Mouse (Mus musculus) embryonic facial prominence, embryonic 11.5 days (tissue): ENCODE data around the gene Cad. TPM values are rescaled to one million over a fixed set of nuclear protein-coding genes. Genes with fewer than 3 reads are reported as not detected.

Source experiments
- polyA plus RNA-seq: library from polyadenylated mRNA; unstranded; fragments of >200 nt; fragmentation: Nextera tagmentation; extraction: Ambion mirVana; gene quantifications from 2 replicates; pipeline ENCODE4 v1.2.1, GENCODE M21; 2014

The Cad gene
- polyA plus RNA-seq, 1 experiment from 2014 or later: 21.3 TPM

Other genes with a start within 250 kb of the Cad start
- gene Mapre3, start 240.1 kb upstream of the Cad start, polyA plus RNA-seq: 15.4 and 18.1 TPM in 2 replicates
- 37.5 and 42.3 TPM in 2 replicates for gene Tmem214, start 186.8 kb upstream of the Cad start, polyA plus RNA-seq
- gene Agbl5, start 166.1 kb upstream of the Cad start, polyA plus RNA-seq: 31.5 and 33.0 TPM in 2 replicates
- gene Ost4, start 147.0 kb upstream of the Cad start, polyA plus RNA-seq: 347 and 379 TPM in 2 replicates
- gene Emilin1, start 141.4 kb upstream of the Cad start, polyA plus RNA-seq: 79.7 and 95.4 TPM in 2 replicates
- gene Khk, start 133.3 kb upstream of the Cad start, polyA plus RNA-seq: 9.2 and 9.9 TPM in 2 replicates
- 3.7 and 4.4 TPM in 2 replicates for gene Cgref1, start 109.2 kb upstream of the Cad start, polyA plus RNA-seq
- 88.2 and 95.1 TPM in 2 replicates for gene Preb, start 94.4 kb upstream of the Cad start, polyA plus RNA-seq
- not detected in 2 replicates for gene Tcf23, start 86.1 kb upstream of the Cad start, polyA plus RNA-seq
- 88.2 and 105 TPM in 2 replicates for gene Atraid, start 6.5 kb upstream of the Cad start, polyA plus RNA-seq
- 6.6 and 6.7 TPM in 2 replicates for gene Slc5a6, start 5.9 kb upstream of the Cad start, polyA plus RNA-seq
- not detected in 2 replicates for gene Dnajc5g, start 51.5 kb downstream of the Cad start, polyA plus RNA-seq
- gene Slc30a3, start 53.5 kb downstream of the Cad start, polyA plus RNA-seq: 0.46 and 0.59 TPM in 2 replicates
- not detected in 2 replicates for gene Trim54, start 61.9 kb downstream of the Cad start, polyA plus RNA-seq
- not detected in 2 replicates for gene Ucn, start 84.0 kb downstream of the Cad start, polyA plus RNA-seq
- 50.5 and 50.8 TPM in 2 replicates for gene Mpv17, start 99.5 kb downstream of the Cad start, polyA plus RNA-seq
- 1.2 and 1.3 TPM in 2 replicates for gene Gm29609, start 125.1 kb downstream of the Cad start, polyA plus RNA-seq
- gene Gtf3c2, start 125.4 kb downstream of the Cad start, polyA plus RNA-seq: 66.6 and 66.8 TPM in 2 replicates
- 150 and 158 TPM in 2 replicates for gene Snx17, start 138.4 kb downstream of the Cad start, polyA plus RNA-seq
- gene Eif2b4, start 138.7 kb downstream of the Cad start, polyA plus RNA-seq: 68.2 and 81.7 TPM in 2 replicates
- 4.0 and 5.0 TPM in 2 replicates for gene Zfp513, start 147.5 kb downstream of the Cad start, polyA plus RNA-seq
- gene Ppm1g, start 165.9 kb downstream of the Cad start, polyA plus RNA-seq: 142 and 147 TPM in 2 replicates
- gene Nrbp1, start 186.1 kb downstream of the Cad start, polyA plus RNA-seq: 138 and 140 TPM in 2 replicates
- 0.57 and 0.58 TPM in 2 replicates for gene Gm9970, start 186.5 kb downstream of the Cad start, polyA plus RNA-seq
- 12.4 and 14.6 TPM in 2 replicates for gene Krtcap3, start 196.9 kb downstream of the Cad start, polyA plus RNA-seq
- 31.2 and 38.6 TPM in 2 replicates for gene Ift172, start 236.3 kb downstream of the Cad start, polyA plus RNA-seq
- 58.2 and 67.5 TPM in 2 replicates for gene Fndc4, start 241.3 kb downstream of the Cad start, polyA plus RNA-seq
- gene Gckr, start 242.7 kb downstream of the Cad start, polyA plus RNA-seq: 0.48 and 0.49 TPM in 2 replicates